Mouse (Mus musculus) B cell, adult 2 months (primary cell): ENCODE data around the gene Gm38394.
A peak's percentile ranks its signal among the peaks of the same experiment; 100 is the strongest.
"Not testable (repeated sequence)": the region's sequence is repeated elsewhere in the genome, so short reads cannot be mapped to it uniquely, and the experiment has no call there.

ENCODE experiments used
- DNase-seq, 2 experiments: peaks; one replicate each; pipeline ENCODE4 v3.0.0; 2022

Gene Gm38394

DNA sequence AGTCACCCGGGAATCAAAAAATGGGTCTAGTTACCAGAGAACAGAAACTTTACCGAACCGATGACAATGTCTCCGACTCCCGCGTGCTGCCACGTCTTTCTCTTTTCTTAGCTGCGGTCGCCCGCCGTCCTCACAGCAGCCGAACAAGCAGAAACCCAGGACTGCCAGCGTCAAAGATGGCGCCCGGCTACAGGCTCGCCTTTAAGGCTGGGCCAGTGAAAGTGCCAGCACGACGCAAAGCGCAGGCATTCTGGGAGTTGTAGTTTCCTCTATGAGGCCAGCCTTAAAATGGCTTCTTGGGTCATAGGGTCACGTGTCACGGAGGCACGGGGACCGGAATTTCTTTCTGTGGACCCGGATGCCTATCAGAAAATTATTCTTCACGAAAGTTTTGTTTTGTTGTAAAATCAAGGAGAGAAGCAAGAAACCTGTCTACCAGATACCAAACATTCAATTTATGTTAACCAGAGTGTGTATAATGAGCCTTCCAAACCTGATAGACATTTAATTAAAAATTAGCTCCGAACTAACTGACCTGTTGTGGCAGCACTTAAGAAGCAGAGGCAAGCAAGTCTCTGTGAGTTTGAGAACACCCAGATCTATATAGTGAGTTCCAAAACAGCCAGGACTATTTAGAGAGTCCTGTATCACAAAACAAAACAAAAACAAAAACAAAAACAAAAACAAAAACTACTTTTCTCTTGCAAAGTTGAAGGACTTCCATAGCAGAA lies at the start of gene Gm38394:
Gene Gm38394 (minus strand): TSS at position 116 of the 731 bp plus-strand sequence.
- peak; percentile 88 to 89 for DNase-seq

DNA sequence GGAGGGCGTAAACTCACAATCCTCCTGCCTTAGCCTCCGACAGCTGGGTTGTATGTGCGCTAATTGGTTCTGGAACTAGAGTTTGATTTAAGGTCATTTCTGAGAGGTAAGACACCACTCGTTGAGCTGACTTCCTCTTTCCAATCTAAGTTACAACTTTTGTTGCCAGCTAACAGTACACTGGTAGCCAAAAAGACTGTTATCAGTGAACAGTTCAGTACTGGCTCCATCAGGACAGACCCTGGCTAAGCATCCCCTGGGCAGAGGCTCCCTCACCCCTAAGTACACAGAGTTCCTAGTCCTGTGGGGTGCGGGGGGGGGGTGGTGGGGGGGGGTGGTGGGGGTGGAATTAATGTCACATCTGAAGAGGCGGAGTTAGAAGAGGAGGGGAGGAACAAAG lies 49.8 kb upstream of the Gm38394 start:
- peak in 1 of 2 experiments; percentile 16 for DNase-seq

DNA sequence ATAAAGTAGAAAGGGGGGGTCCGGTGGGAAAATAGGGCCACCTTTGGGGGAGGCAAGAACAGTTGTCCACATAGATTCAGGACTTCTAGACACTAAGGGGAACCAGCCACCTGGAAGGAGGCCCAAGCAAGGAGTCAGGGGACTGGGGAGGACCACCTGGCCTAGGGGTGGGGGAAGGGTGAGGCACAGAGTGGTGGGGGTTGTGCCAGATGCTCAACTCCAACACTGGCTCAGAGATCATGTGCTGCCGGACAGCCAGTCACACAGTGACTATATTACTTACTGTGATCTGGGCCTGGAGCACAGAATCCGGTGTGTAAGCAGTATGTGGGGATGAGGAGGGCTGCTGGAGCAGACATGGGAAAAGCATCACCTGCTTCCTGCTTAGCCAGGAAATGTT lies 48.2 kb upstream of the Gm38394 start:
- DNase-seq = no peak

DNA sequence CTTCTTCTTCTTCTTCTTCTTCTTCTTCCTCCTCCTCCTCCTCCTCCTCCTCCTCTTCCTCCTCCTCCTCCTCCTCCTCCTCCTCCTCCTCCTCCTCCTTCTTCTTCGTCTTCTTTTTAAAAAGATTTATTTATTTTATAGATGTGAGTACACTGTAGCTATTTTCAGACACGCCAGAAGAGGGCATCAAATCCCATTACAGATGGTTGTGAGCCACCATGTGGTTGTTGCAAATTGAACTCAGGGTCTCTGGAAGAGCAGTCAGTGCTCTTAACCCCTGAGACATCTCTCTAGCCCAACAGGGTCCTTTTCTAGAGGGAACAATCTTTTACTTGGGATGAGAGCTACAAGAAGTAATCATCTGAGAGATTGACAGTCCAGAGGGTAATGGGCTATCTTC lies 40.7 kb upstream of the Gm38394 start:
- peak; percentile 45 to 58 for DNase-seq

DNA sequence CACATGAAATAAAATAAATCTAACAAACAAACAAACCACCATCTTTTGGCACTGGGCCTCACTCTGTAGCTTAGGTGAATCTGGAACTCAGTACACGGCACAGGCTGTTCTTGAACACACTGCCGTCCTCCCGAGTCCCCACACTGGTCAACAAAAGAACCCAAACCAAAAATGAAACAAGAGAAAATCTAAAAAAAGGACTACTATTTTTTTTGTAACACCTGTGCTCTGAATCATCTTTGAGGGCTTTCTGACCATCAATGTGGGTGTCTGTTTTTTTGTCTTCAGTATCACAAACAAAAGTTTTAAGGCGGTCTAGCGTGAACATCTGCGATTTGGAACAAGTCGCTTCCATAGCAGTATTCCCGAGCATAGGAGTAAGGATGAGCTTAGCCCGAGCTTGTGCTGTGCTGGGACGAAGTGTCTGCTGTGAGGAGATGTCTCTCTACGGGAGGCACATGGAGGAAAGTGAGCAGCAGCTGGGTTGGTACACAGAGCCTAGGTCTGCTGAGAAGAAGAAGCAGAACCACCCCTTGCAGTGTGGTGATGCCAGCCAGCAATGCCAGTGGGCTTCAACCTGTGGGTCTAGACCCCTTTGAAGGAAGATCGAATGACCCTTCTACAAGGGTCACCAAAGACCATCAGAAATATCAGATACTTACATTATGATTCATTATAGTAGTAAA lies 37.0 kb upstream of the Gm38394 start:
- peak; percentile 39 to 52 for DNase-seq

DNA sequence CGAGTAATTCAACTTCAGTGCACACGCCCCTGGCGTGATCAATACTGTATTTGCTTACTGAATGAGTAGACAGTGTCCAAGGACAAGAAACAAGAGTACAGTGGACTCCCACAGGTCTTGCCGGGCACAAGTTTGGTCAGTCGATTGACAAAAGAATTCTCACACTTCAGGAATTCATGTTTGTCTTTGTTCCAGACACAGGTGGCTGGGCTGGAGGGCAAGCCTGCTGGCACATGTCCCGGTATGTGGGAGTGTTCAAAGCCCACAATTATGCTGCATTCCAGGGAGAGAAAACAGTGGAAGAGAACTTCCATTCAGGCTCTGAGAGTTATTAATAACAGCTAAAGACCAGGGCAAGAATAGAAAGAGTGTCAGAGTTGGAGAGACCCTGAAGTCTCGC lies 34.8 kb upstream of the Gm38394 start:
- no peak for DNase-seq

DNA sequence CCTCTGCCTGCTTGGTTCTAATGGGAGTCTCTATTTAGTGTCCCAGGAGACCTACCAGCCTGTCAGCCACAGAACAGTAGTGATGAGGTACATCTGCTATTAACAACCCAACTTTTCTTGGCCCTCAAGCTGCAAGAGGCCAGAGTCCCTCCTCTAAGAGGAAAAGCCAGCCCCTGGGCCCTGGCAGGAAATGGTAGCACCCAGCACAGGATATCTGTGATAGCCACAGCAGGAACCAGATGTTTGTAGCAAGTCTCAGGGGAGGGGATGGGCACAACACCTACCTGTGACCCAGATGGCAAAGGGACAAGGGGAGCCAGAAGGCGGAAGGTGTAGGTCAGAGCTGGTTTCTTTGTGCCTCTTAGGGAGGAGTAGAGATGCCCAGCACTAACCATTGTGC lies 33.8 kb upstream of the Gm38394 start:
- DNase-seq = peak; percentile 79 to 85

DNA sequence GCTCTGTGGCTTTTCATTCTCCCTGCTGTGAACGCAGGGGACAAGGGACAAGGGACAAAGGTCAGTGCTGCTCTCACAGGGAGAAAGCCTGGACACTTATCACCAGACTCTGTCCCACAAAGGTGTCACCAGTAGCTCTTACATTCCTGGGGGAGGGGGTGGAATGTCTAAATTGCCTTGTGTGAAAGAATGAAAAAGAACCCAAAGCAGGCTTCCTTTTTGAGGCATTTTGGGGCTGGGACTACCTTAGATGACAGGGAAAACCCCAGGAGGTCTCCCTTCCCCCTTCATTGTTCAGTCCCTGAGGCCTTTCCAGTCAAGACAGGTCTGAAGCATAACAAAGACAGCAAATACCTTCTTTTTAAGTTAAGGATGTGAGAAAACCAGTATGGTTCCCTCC lies 33.2 kb upstream of the Gm38394 start:
- DNase-seq = no peak

DNA sequence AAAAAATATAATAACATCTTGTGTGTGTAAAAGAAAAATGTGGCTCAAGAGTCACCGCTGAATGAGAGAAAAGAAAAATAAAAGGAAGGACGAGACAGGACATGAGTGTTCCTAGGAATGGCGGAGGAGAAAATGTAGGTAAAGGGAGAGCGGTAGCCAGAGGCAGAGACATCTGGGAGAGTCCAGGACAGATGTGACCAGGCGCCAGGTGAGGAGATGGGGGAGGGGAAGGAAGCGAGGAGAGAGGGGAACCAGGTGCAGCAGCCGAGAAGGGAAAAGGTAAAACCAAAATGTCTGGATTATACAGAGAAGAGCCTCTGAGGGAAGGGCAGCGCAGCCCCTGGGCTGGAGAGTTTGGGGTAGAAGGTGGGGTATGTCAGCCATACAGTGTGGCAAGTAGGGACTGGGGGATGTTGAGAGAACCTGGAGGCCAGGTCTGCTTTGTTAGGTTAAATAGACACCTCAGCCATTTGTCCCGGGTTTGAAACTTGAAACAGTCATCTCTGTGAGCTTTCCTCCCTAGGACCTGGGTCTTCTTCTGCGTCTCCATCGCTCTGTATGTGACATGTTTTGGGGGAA lies 32.5 kb upstream of the Gm38394 start:
- no peak for DNase-seq

DNA sequence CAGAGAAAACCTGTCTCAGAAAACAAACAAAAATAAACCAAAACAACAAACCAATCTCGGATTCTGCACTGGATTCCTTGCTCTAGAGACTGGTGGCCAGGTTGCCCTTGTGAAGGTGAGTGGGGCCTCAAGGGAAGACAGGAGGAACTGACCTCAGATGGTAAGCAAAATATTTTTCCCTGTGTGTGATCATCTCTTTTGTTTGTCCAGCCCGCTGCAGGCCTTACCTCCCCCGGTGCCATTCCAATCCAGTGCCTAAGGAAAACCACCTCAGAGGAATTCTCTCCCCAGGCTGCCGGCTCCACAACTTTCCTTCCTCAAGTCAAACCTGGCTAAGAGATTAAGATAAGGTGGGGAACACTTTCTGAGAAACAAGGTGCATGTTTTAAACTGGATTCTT lies 31.1 kb upstream of the Gm38394 start:
- DNase-seq = no peak

DNA sequence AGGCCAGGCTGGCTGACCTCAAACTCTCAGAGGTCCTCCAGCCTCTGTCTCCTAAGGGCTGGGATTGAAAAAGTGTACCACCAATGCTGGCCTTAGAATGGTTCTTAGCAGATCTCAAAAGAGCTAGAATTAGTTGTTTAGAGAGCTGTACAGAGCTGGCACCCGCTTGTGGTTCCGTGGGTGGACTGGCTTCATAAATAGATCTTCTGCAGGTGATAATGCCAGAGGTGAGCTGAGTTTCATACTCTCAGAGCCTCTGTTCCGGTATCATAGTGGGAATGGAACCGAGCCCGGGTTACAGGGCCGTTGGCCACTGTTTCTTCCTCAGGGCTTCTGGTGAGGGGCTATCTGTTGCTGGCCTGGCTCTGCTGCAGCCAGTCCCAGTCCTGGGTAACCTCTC lies 29.9 kb upstream of the Gm38394 start:
- DNase-seq = no peak

DNA sequence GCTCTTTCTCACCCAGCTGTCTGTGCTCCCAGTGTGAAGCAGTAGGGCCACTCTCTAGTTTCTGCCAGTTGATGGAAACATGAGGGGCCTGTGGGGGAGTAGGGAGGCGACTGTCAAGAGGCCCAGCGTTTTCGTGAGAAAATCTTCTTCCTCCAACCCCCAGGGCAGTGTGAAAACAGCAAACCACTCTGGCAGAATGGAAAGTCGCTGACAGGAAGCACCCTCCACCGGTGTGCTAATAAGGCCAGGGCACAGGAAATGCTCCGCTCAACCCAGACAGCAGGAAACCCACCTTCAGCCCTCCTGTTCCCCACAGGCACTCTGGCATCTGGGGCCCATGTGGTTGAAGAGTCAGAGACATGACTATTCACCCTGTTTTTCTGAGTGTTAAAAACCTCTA lies 28.8 kb upstream of the Gm38394 start, which contains the start of gene Lax1:
Gene Lax1 (minus strand): TSS at position 212 of the 400 bp plus-strand sequence.
- DNase-seq = peak; percentile 76 to 77

DNA sequence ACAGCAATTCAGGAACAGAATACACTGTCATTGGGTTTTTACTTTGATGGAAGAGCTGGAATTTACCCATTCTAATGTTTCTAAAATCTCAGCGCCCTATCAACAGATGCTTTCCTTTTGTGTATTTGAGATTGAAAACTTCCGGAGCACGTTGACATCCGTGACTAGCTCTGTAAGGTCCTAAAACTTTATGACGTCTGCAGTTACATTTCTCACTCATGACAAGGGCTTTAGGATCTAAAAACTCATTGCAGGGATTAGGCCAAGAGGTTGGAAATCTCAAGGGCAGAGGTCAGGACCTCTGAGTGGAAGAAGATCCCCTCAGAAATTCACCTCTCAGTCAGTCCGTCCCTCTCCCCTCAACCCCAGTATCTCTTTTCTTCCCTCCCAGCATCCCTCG lies 27.2 kb upstream of the Gm38394 start:
- no peak for DNase-seq

DNA sequence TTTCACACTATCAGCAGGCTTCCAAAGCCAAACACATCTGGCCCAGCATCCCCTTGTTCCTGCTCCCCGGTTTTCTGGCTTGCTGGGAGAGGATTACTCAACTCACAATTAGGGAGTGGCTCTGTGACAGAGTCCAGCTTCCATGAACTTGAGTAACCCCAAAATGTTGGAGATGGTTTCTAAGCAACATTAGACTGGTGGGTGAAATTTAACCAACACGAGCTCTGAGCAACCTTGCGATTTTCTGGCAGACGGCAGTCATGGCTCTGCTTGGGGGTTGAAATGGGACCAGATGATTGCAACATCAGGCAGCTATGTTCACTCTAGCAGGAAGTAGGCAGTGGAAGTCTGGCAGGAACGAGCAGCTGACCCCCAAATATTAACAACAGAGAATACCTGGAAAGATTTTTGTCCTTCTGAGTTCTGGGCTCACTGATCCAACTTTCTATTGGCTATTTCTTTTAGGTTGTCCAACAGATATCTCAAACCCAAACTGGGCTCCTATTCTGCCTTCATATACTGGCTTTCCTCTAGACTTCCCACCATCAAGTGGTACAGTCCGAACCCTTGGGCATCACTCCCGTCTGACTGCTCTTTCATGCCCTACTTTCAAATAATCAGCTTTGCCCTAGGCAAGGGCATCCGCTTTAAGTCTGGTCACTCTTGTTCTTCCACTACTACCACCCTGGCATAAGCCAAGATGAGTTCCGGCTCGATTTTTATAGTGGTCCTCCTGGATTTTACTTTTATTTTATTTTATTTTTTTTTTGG lies 24.8 kb upstream of the Gm38394 start:
- DNase-seq = no peak

DNA sequence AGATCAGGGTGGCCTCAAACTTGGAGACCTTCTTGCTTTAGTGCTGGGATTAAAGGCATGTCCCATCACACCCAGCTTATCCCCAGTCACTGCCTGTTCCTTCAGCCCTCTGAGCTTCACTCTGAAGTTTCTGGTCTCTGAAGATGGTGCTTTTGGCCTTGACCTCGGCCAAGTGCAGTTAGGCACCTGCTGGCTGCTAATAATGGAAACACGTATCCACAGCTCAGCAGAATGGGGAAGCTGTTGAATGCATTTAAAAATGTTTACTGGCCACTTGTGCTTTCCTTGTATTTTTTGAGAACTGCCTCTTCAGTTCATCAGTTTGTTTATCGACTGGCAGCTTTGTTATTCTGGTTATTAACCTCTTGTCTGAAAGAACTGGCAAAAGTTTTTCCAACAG lies 10.7 kb upstream of the Gm38394 start:
- DNase-seq = no peak

DNA sequence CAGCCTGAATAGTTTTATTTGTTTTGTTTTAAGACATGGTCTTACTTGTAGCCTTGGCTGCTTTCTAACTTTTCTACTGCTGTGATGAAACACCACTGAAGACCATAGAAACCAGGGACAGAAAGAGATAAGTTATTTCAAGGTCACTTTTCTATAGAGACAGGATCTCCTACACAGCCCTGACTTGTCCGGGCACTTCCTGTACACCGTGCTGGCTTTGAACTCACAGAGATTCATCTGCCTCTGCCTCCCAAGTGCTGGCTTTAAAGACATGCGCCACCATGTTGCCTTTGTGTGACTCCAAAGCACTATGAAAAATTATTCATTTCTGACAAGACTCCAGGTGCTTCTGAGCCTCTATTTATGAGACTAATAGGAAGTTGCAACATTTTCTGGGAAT lies 10.1 kb upstream of the Gm38394 start:
- DNase-seq = no peak

DNA sequence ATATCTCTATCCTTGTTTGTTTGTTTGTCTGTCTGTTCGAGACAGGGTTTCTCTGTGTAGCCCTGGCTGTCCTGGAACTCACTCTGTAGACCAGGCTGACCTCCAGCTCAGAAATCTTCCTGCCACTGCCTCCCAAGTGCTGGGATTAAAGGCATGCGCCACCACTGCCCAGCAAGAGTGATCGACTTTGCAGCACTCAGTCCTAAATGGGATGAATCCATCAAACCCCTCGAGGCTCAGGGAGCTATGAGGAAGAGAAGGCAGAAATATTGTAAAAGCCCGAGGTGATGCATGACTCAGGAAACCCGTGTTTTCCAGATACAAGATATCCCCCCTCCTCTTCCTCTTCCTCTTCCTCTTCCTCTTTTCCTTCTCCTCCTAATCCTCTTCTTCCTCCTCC lies 9.7 kb upstream of the Gm38394 start:
- DNase-seq = no peak

DNA sequence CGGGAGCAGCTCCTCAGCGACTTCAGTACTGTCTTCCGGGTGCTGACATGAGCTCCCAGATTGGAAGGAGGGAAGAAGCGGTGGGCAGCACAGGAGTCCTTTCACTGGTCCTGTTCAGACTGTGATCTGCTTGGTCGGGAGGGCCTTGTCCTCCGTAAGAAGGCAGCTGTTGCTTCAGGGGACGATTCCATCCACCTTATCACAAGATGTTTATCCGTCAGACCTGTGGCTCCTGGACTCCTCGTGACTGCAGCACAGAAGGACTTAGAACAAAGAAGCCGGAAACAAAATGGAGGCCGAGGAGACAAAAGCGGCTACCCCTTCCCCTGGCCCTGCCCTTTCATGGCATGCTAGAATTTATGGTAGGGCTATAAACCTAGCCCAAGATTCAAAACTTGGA lies 9.1 kb upstream of the Gm38394 start:
- no peak for DNase-seq

DNA sequence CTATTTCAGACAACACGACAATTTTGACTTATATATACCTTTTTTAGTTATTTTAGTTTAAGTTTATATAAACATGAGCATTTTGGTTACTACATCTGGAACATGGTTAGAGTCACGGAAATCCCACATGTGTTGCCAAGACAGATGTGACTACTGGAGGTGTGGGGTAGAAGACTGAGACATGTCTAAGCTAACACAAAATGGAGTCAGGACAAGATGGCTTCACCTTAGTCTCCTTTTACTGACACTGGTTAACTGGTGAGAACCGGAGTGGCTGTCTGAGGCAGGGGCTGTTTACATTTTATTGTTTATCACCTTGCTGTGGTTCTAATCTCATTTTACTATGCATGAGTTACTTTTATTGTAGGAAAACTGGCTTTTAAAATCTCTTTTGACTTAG lies 7.5 kb upstream of the Gm38394 start:
- DNase-seq = no peak

DNA sequence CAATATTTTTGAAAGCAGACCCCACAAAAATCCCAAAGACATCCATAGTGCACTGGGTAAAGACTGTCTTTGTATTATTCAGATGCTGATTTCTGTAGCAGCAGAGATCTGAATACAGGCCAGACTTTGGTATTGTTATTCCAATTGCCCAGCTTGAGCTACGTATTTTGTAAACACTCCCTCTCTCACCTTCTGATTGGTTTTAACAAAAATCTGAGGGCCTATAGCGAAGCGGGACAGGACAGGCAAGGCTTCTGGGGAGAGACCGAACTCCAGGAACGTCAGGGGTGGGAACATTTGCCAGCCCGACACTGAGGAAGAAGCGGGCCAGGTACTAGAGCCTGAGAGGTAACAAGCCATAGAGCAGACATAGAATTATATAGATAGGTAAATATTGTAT lies 6.6 kb upstream of the Gm38394 start:
- no peak for DNase-seq

DNA sequence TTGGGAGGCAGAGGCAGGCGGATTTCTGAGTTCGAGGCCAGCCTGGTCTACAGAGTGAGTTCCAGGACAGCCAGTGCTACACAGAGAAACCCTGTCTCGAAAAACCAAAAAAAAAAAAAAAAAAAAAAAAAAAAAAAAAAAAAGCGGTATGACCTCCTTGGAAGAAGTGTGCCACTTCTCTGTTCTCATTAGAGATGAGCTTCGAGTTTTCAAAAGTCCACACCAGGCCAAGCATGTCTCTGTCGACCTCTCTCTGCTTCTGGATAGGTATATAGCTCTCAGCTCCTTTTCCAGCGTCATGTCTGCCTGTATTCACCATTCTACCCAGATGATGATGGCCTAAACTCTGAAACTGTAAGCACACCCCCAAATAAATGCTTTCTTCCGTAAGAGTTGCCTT lies 4.6 kb upstream of the Gm38394 start:
- DNase-seq = not testable (repeated sequence)

DNA sequence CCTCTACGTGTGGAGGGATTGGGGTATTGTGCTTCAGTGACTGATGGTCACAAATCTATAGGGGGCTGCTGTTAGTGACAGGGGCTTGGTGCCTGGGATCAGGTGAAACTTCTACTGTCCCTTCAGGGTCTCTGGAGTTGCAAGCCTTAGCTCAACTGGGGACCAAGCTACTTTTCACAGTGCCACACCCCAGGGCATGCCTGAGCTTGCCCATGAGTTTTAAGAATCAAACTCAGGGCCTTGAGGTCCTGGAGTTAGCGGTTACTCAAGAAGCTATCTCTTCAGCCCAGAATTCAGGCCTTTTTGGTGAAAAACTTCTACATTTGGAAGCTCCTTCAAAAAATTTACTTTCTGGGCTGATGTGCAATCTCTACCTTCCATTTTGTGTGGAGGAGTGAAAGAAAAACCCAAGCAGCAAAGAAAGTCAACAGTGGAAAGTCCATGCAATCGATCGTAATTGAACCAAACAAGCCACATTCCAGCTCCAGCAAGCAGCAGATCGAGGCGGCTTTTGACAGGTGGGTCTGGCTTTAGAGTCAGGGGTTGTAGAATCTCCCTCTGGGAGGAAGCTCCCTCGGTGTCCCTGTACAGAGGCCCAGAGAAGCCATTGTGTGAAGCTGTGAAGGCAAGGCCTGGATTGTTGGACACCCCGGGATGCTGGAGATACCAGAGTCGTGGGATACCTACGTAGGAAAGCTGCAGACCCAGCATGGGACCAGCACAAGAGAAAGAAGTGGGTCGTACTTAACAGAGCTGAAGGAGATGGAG lies 3.3 kb upstream of the Gm38394 start:
- no peak for DNase-seq

DNA sequence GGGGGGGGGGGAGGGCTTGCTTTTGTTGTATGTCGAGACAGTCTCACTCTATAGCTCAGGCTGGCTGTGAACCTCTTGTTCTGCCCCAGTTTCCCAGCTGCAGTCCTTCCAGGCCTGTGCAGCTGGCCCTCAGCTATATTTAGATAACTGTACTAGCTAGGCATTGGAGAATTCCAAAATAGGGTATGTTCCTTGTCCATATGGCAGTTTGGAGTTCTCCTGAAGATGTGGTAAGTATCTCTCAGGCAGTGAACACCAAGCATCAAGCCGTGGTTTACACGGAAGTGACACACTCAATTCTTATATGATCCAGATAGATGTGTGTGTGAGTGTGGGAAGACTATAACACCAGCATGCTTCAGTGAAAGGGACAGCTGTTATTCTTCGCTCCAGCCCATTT lies 2.3 kb upstream of the Gm38394 start:
- DNase-seq = no peak
